Mouse (Mus musculus) G1E (cell line): ENCODE measurements around the gene Ddx55.

Source experiments
- CTCF ChIP-seq: IDR thresholded peaks from 2 replicates; pipeline ENCODE4 v1.5.1; 2012; ENCODE audit warnings: low read depth, low read length, inconsistent platforms, mixed read lengths
- TAL1 ChIP-seq: conservative IDR thresholded peaks from 2 replicates; pipeline ENCODE4 v1.6.1; 2012; ENCODE audit warnings: low read depth, low read length, inconsistent platforms, mixed read lengths

DNA sequence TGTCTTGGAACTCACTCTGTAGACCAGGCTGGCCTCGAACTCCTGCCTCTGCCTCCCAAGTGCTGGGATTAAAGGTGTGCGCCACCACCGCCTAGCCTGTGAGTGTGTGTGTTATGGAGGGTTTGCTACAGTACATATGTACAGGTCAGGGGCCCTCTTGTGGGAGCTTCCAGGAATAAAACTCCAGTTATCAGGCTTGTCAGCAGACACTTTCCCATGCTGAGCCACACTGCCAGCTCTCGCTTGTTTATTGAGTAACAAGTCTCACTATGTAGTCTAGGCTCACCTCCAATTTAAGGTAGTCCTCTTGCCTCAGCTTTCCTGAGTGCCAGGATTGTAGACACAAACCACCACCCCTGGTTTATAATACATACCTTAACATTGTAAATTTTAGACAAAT lies 51.6 kb downstream of the Ddx55 start:
- no peak for TF ChIP-seq CTCF
- no peak for TF ChIP-seq TAL1
